Mouse (Mus musculus) mesoderm, embryonic 11.5 days (tissue): Measurements from ENCODE around the gene Il18rap.

ENCODE experiments used
- DNase-seq: peaks from one replicate; pipeline ENCODE4 v3.0.0-alpha.2; 2012; ENCODE audit warnings: low read depth, low spot score

The Il18rap gene

GRCm38 (mm10) chr1:40514851-40515585 is at the start of gene Il18rap:
Il18rap (plus strand) TSS chr1:40515362.
- no peak for DNase-seq

- DNase-seq, result no peak
These were observed 49.4 kb upstream of the Il18rap start, which contains the start of gene Il18r1 for GRCm38 (mm10) chr1:40465477-40466430. Il18r1 (plus strand) TSS chr1:40465552.

GRCm38 (mm10) chr1:40467306-40467705 is 47.9 kb upstream of the Il18rap start:
- no peak for DNase-seq

GRCm38 (mm10) chr1:40468805-40469204 is 46.4 kb upstream of the Il18rap start:
- no peak for DNase-seq

- DNase-seq, result no peak
These were observed 45.3 kb upstream of the Il18rap start for GRCm38 (mm10) chr1:40469900-40470299.

GRCm38 (mm10) chr1:40472401-40472800 is 42.8 kb upstream of the Il18rap start:
- DNase-seq, result no peak

GRCm38 (mm10) chr1:40473640-40474039 is 41.5 kb upstream of the Il18rap start:
- no peak for DNase-seq

- no peak for DNase-seq
These were observed 40.8 kb upstream of the Il18rap start for GRCm38 (mm10) chr1:40474336-40474735.

GRCm38 (mm10) chr1:40475697-40476096 is 39.5 kb upstream of the Il18rap start:
- no peak for DNase-seq

- no peak for DNase-seq
These were observed 38.4 kb upstream of the Il18rap start for GRCm38 (mm10) chr1:40476756-40477155.

GRCm38 (mm10) chr1:40479505-40479923 is 35.6 kb upstream of the Il18rap start:
- DNase-seq, result no peak

- no peak for DNase-seq
These were observed 20.6 kb upstream of the Il18rap start for GRCm38 (mm10) chr1:40494594-40494993.

- no peak for DNase-seq
These were observed 15.5 kb upstream of the Il18rap start for GRCm38 (mm10) chr1:40499708-40500107.

GRCm38 (mm10) chr1:40501126-40501525 is 14.0 kb upstream of the Il18rap start:
- DNase-seq, result no peak

GRCm38 (mm10) chr1:40501546-40502398 is 13.4 kb upstream of the Il18rap start:
- no peak for DNase-seq

- no peak for DNase-seq
These were observed 10.6 kb upstream of the Il18rap start for GRCm38 (mm10) chr1:40504548-40504947.

GRCm38 (mm10) chr1:40516364-40516763 is 1.2 kb downstream of the Il18rap start:
- DNase-seq, result no peak

- DNase-seq, result no peak
These were observed 7.8 kb downstream of the Il18rap start for GRCm38 (mm10) chr1:40522918-40523317.

- no peak for DNase-seq
These were observed 9.0 kb downstream of the Il18rap start for GRCm38 (mm10) chr1:40523971-40524722.

- DNase-seq, result no peak
These were observed 14.1 kb downstream of the Il18rap start for GRCm38 (mm10) chr1:40529287-40529686.

GRCm38 (mm10) chr1:40537577-40537976 is 22.4 kb downstream of the Il18rap start:
- no peak for DNase-seq
